Mouse (Mus musculus) liver, adult (tissue): ENCODE data around the gene Olfr951.

Experiments
- GATA4 ChIP-seq: IDR thresholded peaks from 2 replicates; pipeline ENCODE4 v1.6.1; 2014; ENCODE audit warnings: mild to moderate bottlenecking, low read length; ENCODE audit not compliant: insufficient replicate concordance

The Olfr951 gene

DNA sequence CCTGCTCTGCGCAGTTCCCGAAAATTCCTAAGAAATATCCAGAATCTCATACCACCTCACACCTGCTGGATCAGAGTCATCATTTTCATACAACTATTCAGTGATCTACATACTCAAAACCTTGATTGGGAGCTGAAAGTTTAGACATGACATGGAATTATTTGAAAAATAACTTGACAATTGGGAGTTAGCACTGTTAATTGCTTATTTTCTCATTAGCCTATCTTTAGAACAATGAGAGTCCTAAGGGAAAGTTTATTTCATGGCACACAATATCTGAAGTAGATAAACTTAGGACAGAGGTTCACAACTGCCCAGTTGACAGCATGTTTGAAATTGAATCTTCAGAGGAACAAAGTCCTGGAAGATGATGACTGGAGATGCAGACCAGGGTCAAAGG, at the start of gene Olfr951:
Olfr951 (plus strand) TSS at position 301 of the 400 bp plus-strand sequence.
- TF ChIP-seq GATA4: no peak

DNA sequence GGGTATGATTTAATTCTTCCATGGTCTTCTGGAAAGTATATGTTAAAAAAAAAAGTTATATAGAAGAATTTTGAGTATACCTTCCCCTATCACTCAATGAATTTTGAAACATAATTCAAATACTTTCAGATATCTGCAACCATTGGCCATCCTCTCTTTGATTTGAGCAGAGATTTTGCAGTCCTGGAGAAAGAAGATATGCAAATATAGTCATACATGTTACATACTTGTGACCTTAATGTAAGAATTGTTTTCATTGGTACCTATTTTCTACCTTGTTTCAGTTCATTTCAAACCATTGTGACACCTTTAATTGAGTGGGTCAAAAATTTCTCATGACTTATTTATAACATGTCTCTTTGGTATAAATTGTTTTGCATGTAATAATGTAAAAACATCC, 39.8 kb downstream of the Olfr951 start, which contains the start of gene Olfr952:
Olfr952 (minus strand) TSS at position 101 of the 400 bp plus-strand sequence.
- TF ChIP-seq GATA4: no peak
